Mouse (Mus musculus) gastrocnemius, postnatal 36 days (tissue): ENCODE measurements around the gene Ptma. TPM values are rescaled to one million over a fixed set of nuclear protein-coding genes. Genes with fewer than 3 reads are reported as not detected.
"Not testable (repeated sequence)": the region's sequence is repeated elsewhere in the genome, so short reads cannot be mapped to it uniquely, and the experiment has no call there.

Experiments
- DNase-seq, 2 experiments: peaks; one replicate each; pipeline ENCODE4 v3.0.0; 2022
- intact Hi-C: fragments of 180-260 bp; cut with DNase I; formaldehyde crosslinking; loops from one replicate; pipeline ENCODE4 v1.15.1; 2025
- total RNA-seq, 2 experiments: library from RNA; stranded (reverse); gene quantifications; 2 replicates each; pipeline ENCODE4 v1.2.3; 2021

The Ptma gene
- total RNA-seq, 2 experiments from 2014 or later, result 74.6 to 88.0 TPM

GRCm38 (mm10) chr1:86531547-86532321, 5.2 kb downstream of the Ptma start:
- no peak for DNase-seq
- intact Hi-C loops, result loop anchor here (1.0 to 2.0 kb wide), 2 partner anchors 29 to 91 kb away; no protein-coding TSS in a partner anchor

GRCm38 (mm10) chr1:86532362-86533051, 6.0 kb downstream of the Ptma start:
- intact Hi-C loops, result loop anchor here (1.0 to 2.0 kb wide), 2 partner anchors 30 to 92 kb away; no protein-coding TSS in a partner anchor
- DNase-seq, result peak; percentile 87 to 93

- intact Hi-C loops, result loop anchor here (2.0 kb wide), 1 partner anchor 31 kb away; no protein-coding TSS in a partner anchor
- no peak for DNase-seq
Observed at GRCm38 (mm10) chr1:86533411-86534130, 7.0 kb downstream of the Ptma start.

GRCm38 (mm10) chr1:86538383-86538782, 11.9 kb downstream of the Ptma start:
- no peak for DNase-seq
- intact Hi-C loops, result loop anchor here (5.0 kb wide), 1 partner anchor 166 kb away; no protein-coding TSS in a partner anchor

GRCm38 (mm10) chr1:86539583-86539982, 13.1 kb downstream of the Ptma start:
- intact Hi-C loops, result loop anchor here (5.0 kb wide), 1 partner anchor 167 kb away; no protein-coding TSS in a partner anchor
- DNase-seq, result not testable (repeated sequence)

- no peak for DNase-seq
- intact Hi-C loops, result no loop called here
Observed at GRCm38 (mm10) chr1:86542584-86542983, 16.1 kb downstream of the Ptma start.

GRCm38 (mm10) chr1:86546797-86547196, 20.3 kb downstream of the Ptma start:
- intact Hi-C loops, result no loop called here
- DNase-seq, result no peak

- DNase-seq, result no peak
- intact Hi-C loops, result no loop called here
Observed at GRCm38 (mm10) chr1:86551299-86551698, 24.8 kb downstream of the Ptma start.

GRCm38 (mm10) chr1:86551877-86552276, 25.4 kb downstream of the Ptma start:
- intact Hi-C loops, result no loop called here
- no peak for DNase-seq

- intact Hi-C loops, result no loop called here
- no peak for DNase-seq
Observed at GRCm38 (mm10) chr1:86555665-86556064, 29.1 kb downstream of the Ptma start.

- DNase-seq, result no peak
- intact Hi-C loops, result no loop called here
Observed at GRCm38 (mm10) chr1:86557872-86558271, 31.3 kb downstream of the Ptma start.

GRCm38 (mm10) chr1:86559232-86559631, 32.7 kb downstream of the Ptma start:
- DNase-seq, result no peak
- intact Hi-C loops, result no loop called here

GRCm38 (mm10) chr1:86562663-86563062, 36.1 kb downstream of the Ptma start:
- DNase-seq, result no peak
- intact Hi-C loops, result no loop called here

GRCm38 (mm10) chr1:86568409-86568808, 41.9 kb downstream of the Ptma start:
- no peak for DNase-seq
- intact Hi-C loops, result no loop called here

- intact Hi-C loops, result no loop called here
- no peak for DNase-seq
Observed at GRCm38 (mm10) chr1:86569292-86569860, 42.9 kb downstream of the Ptma start.

- DNase-seq, result no peak
- intact Hi-C loops, result no loop called here
Observed at GRCm38 (mm10) chr1:86571381-86571780, 44.9 kb downstream of the Ptma start.

GRCm38 (mm10) chr1:86571941-86572340, 45.4 kb downstream of the Ptma start:
- intact Hi-C loops, result no loop called here
- DNase-seq, result no peak
